Mouse (Mus musculus): Measurements from ENCODE around the gene Zfp869.

GRCm38 (mm10) chr8:69749544-69750454 is 39.3 kb upstream of the Zfp869 start, which contains the start of gene Zfp963:
- TF ChIP-seq CTCF (conservative IDR thresholded peaks at IDR 0.05; ENCODE audit: low read length) (no peak), NANOG (IDR thresholded peaks at IDR 0.05; ENCODE audit: borderline replicate concordance, low read length) (no peak)
